Mouse (Mus musculus) stomach, embryonic 16.5 days (tissue): ENCODE results near the gene Ldb3. TPM values are rescaled to one million over a fixed set of nuclear protein-coding genes. Genes with fewer than 3 reads are reported as not detected.
A peak's percentile ranks its signal among the peaks of the same experiment; 100 is the strongest.

Source experiments
- ATAC-seq: fragments of 200-750 bp; cut with Nextera tagmentation; 2 replicates; pipeline ENCODE4 v1.8.0; 2017; ENCODE audit warnings: moderate number of reproducible peaks, moderate TSS enrichment; ENCODE audit not compliant: insufficient read depth, low FRiP score
- H3K27ac ChIP-seq: fragments of 300-500 bp; sonication (generic); 2 replicates; pipeline ENCODE4 v1.5.1; 2014; ENCODE audit warnings: low read length
- H3K27me3 ChIP-seq: fragments of 300-500 bp; sonication (generic); 2 replicates; pipeline ENCODE4 v1.6.1; 2014; ENCODE audit warnings: low read length, control low read depth, mixed read lengths; ENCODE audit not compliant: control insufficient read depth, insufficient read depth
- H3K36me3 ChIP-seq: fragments of 300-500 bp; sonication (generic); 2 replicates; pipeline ENCODE4 v1.6.1; 2014; ENCODE audit warnings: low read length; ENCODE audit not compliant: control insufficient read depth, insufficient read depth
- H3K4me1 ChIP-seq: fragments of 300-500 bp; sonication (generic); 2 replicates; pipeline ENCODE4 v1.6.1; 2014; ENCODE audit warnings: low read length, control low read depth, mixed read lengths; ENCODE audit not compliant: control insufficient read depth, insufficient read depth
- H3K4me2 ChIP-seq: fragments of 300-500 bp; sonication (generic); 2 replicates; pipeline ENCODE4 v1.6.1; 2014; ENCODE audit warnings: low read depth, low read length, mixed read lengths
- H3K4me3 ChIP-seq: fragments of 300-500 bp; sonication (generic); replicated peaks from 2 replicates; pipeline ENCODE4 v1.5.1; 2014; ENCODE audit warnings: mild to moderate bottlenecking, low read length
- H3K9ac ChIP-seq: fragments of 300-500 bp; sonication (generic); 2 replicates; pipeline ENCODE4 v1.6.1; 2014; ENCODE audit warnings: low read length
- H3K9me3 ChIP-seq: fragments of 300-500 bp; sonication (generic); replicated peaks from 2 replicates; pipeline ENCODE4 v1.6.1; 2016; ENCODE audit warnings: low read length, control low read depth; ENCODE audit not compliant: control insufficient read depth
- WGBS: fragments of 180-500 bp; shearing (Covaris S2); extraction: QIAGEN DNeasy Blood & Tissue Kit; methylation state at CpG from one replicate; pipeline ENCODE4 v1.1.7; 2014; 5-methylcytosine and 5-hydroxymethylcytosine counted together
- polyA plus RNA-seq: library from polyadenylated mRNA; unstranded; fragments of >200 nt; fragmentation: Nextera tagmentation; extraction: Ambion mirVana; gene quantifications from 2 replicates; pipeline ENCODE4 v1.2.1, GENCODE M21; 2015

Gene Ldb3
- 4.4 and 30.9 TPM in 2 replicates for polyA plus RNA-seq

- H3K4me2 ChIP-seq: peak within 1 kb of the TSS; percentile 16
- no peak within 1 kb of the TSS for H3K4me3 ChIP-seq
- no peaks in the 10 kb centered on the region for H3K36me3 ChIP-seq
- H3K9me3 ChIP-seq: no peaks in the 10 kb centered on the region
- peak; percentile 54; the same call in 1 of the 2 replicates for ATAC-seq
- no peaks in the 10 kb centered on the region; the same call in none of the 2 replicates for H3K4me1 ChIP-seq
- H3K9ac ChIP-seq: peak within 1 kb of the TSS; percentile 26; the same call in 1 of the 2 replicates
- no peaks in the 10 kb centered on the region for H3K27me3 ChIP-seq
- 0 out of 2 replicates have a peak within 1 kb of the TSS, but pooled peaks have one; percentile 15 for H3K27ac ChIP-seq
- 54% methylated on average over 8 of the region's 8 CpGs for WGBS
These were observed at the start of gene Ldb3 for GRCm38 (mm10) chr14:34588498-34588897. Gene Ldb3, minus strand, starts transcription at chr14:34588682.

- Histone ChIP-seq H3K36me3 (no peaks in the 10 kb centered on the region), H3K4me1 (no peaks in the 10 kb centered on the region), H3K27ac (no peak overlapping the region), H3K4me3 (no peak overlapping the region), H3K9ac (no peak overlapping the region), H3K27me3 (no peaks in the 10 kb centered on the region), H3K4me2 (no peak overlapping the region), H3K9me3 (no peaks in the 10 kb centered on the region)
- whole genome bisulfite sequencing: 77% methylated on average over 6 of the region's 6 CpGs
- no peak for ATAC-seq
These were observed 47.2 kb upstream of the Ldb3 start for GRCm38 (mm10) chr14:34635721-34636120.

GRCm38 (mm10) chr14:34635192-34635591 lies 46.7 kb upstream of the Ldb3 start:
- Histone ChIP-seq H3K36me3 (no peaks in the 10 kb centered on the region), H3K27ac (no peak overlapping the region), H3K4me1 (no peaks in the 10 kb centered on the region), H3K4me3 (no peak overlapping the region), H3K4me2 (no peak overlapping the region), H3K27me3 (no peaks in the 10 kb centered on the region), H3K9me3 (no peaks in the 10 kb centered on the region), H3K9ac (no peak overlapping the region)
- no peak; the same call in 1 of the 2 replicates for ATAC-seq
- 36% methylated on average over 7 of the region's 7 CpGs for WGBS

GRCm38 (mm10) chr14:34632722-34633448 lies 44.4 kb upstream of the Ldb3 start:
- 53% methylated on average over 10 of the region's 10 CpGs for WGBS
- no peaks in the 10 kb centered on the region for H3K4me1 ChIP-seq
- no peak overlapping the region for H3K4me3 ChIP-seq
- H3K9me3 ChIP-seq: no peaks in the 10 kb centered on the region
- H3K27me3 ChIP-seq: no peaks in the 10 kb centered on the region
- H3K27ac ChIP-seq: no peak overlapping the region
- no peak overlapping the region for H3K4me2 ChIP-seq
- no peak for ATAC-seq
- H3K36me3 ChIP-seq: no peaks in the 10 kb centered on the region
- H3K9ac ChIP-seq: no peak overlapping the region

GRCm38 (mm10) chr14:34626824-34627223 lies 38.3 kb upstream of the Ldb3 start:
- no peak overlapping the region for H3K4me3 ChIP-seq
- H3K27ac ChIP-seq: no peak overlapping the region
- ATAC-seq: peak; percentile 62
- H3K4me2 ChIP-seq: no peak overlapping the region
- H3K9me3 ChIP-seq: no peaks in the 10 kb centered on the region
- 72% methylated on average over 7 of the region's 7 CpGs for WGBS
- no peak overlapping the region for H3K9ac ChIP-seq
- H3K27me3 ChIP-seq: no peaks in the 10 kb centered on the region
- no peaks in the 10 kb centered on the region for H3K36me3 ChIP-seq
- no peaks in the 10 kb centered on the region for H3K4me1 ChIP-seq

- H3K9ac ChIP-seq: no peak overlapping the region
- WGBS: 64% methylated on average over 16 of the region's 16 CpGs
- no peaks in the 10 kb centered on the region for H3K36me3 ChIP-seq
- no peaks in the 10 kb centered on the region for H3K27me3 ChIP-seq
- H3K27ac ChIP-seq: no peak overlapping the region
- no peaks in the 10 kb centered on the region for H3K9me3 ChIP-seq
- no peaks in the 10 kb centered on the region for H3K4me1 ChIP-seq
- H3K4me3 ChIP-seq: no peak overlapping the region
- no peak overlapping the region for H3K4me2 ChIP-seq
- no peak for ATAC-seq
These were observed 35.2 kb upstream of the Ldb3 start for GRCm38 (mm10) chr14:34623531-34624210.

- H3K27me3 ChIP-seq: no peaks in the 10 kb centered on the region
- no peak overlapping the region for H3K4me3 ChIP-seq
- no peak for ATAC-seq
- no peaks in the 10 kb centered on the region for H3K9me3 ChIP-seq
- H3K4me1 ChIP-seq: no peaks in the 10 kb centered on the region
- 81% methylated on average over 5 of the region's 5 CpGs for WGBS
- no peak overlapping the region for H3K27ac ChIP-seq
- no peak overlapping the region for H3K9ac ChIP-seq
- H3K4me2 ChIP-seq: no peak overlapping the region
- no peaks in the 10 kb centered on the region for H3K36me3 ChIP-seq
These were observed 34.6 kb upstream of the Ldb3 start for GRCm38 (mm10) chr14:34623074-34623473.

GRCm38 (mm10) chr14:34620611-34621376 lies 32.3 kb upstream of the Ldb3 start:
- no peak overlapping the region for H3K4me3 ChIP-seq
- H3K9ac ChIP-seq: no peak overlapping the region
- WGBS: 36% methylated on average over 10 of the region's 10 CpGs
- 0 out of 2 replicates have a peak, but pooled peaks cover 5% of the 10 kb centered on the region for H3K4me1 ChIP-seq
- H3K27me3 ChIP-seq: no peaks in the 10 kb centered on the region
- ATAC-seq: no peak
- no peaks in the 10 kb centered on the region for H3K36me3 ChIP-seq
- no peak overlapping the region for H3K4me2 ChIP-seq
- H3K9me3 ChIP-seq: no peaks in the 10 kb centered on the region
- H3K27ac ChIP-seq: no peak overlapping the region
